Mouse (Mus musculus): Measurements from ENCODE around the gene Prickle4.

Prickle4 gene

DNA sequence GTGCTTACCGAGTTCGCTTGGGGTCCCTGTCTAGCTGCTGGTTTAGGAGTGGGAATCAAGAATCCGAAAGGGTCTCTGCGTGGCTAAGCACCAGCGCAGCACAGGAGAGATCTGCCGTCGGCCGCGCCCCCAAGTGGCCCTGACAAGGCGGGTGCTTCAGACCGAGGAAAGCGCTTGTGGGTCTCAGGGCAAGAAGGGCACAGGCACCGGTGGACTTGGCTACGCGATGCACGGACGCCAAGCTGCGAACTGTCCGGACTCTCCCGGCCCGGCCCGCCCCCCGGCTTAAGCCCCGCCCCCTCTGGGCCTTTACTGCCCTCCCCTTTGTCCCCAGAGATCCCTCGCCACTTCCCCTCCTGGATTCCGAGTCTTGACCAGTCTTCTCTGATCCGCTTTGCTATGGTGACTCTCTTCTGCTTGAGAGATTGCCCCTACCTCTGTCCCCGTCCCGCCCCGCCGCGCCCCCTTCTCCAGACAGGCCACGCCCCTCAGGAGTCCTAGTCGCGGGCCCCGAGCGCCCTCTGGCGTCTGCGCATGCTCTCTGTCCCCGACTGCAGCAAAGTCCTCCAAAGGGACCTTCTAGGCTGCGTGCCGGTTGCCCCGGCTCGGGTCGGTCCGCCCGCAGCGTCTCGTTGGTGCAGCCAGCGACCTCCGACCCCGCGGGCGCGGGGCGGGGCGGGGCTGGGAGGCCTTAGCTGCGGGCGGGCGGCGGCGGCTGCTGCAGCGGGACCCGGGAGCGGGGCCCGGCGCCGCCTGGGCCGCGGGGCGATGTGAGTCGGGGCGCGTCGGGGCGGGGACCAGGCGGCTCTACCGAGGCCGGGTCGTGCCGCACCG lies at the start of gene Prickle4:
Gene Prickle4 (minus strand): TSS at position 234 of the 834 bp plus-strand sequence.
- peak; percentile 89 to 93 for DNase-seq (ENCODE audit: low spot score in 2 of 2)

DNA sequence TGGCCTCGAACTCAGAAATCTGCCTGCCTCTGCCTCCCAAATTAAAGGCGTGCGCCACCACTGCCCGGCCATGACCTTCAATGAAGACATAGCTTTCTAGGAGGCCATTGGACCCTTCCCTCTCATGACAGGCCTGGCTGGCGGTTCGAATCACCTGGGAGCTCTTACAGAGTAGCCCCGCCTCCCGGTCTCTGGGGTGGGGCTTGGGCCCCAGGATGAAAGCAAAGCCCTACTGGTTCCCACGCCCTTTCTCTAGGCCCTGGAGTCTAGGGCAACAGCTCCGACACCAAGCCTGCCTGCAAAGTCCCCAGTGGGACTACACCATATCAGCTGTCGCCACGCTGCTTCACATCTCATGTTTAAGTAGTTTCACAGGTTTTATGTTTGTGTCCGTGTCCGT lies 49.5 kb upstream of the Prickle4 start:
- no peak for DNase-seq (ENCODE audit: low spot score in 2 of 2)

DNA sequence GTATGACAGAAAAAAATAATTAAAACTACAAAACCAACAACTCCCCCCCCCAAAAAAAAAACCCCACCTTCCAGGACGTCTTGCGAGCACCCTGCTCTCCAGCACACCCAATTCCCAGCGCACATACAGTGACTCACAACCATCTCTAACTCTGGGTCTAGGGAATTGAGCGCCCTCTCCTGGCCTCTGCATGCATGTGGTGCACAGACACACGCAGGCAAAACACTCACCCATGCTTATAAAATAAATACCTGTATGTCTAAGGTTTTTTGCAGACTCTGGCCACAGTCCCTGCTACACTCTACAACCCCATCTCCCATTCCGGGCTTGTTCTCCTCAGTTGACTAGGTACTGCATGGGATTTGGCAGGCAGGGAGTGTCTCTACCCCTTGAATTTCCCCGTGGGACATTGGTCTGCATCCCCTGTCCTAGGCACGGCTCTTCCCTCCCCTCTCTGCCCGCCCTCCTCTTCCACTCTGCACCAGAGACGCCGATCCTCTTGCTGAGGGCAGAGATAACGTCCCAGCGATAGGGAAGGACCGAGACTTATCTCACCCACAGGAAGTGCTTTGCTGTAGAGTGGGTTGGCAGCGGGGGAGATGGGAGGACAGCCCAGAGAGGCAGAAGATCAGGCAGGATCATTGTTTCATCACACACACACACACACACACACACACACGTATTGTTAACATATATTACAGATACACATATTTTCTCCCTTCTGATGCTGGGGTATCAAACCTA lies 48.6 kb upstream of the Prickle4 start:
- DNase-seq (ENCODE audit: low spot score in 2 of 2), result no peak

DNA sequence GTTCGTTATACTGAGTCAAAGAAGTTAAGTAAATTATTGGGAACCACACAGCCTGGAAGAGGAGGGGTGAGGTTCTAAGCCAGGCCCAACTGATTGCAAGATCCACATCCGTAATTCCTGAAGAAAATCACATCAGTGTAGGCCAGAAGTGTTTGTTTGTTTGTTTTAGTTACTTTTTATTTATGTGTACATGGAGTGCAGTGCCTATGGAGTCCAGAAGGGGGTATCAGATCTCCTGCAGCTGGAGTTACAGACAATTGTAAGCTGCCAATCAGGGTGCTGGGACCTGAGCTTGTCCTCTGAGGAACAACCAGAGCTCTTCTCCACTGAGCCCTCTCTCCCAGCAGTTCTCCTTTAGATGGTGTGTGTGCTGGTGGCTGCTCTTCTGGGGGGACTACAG lies 45.6 kb upstream of the Prickle4 start:
- DNase-seq (ENCODE audit: low spot score in 2 of 2), result no peak

DNA sequence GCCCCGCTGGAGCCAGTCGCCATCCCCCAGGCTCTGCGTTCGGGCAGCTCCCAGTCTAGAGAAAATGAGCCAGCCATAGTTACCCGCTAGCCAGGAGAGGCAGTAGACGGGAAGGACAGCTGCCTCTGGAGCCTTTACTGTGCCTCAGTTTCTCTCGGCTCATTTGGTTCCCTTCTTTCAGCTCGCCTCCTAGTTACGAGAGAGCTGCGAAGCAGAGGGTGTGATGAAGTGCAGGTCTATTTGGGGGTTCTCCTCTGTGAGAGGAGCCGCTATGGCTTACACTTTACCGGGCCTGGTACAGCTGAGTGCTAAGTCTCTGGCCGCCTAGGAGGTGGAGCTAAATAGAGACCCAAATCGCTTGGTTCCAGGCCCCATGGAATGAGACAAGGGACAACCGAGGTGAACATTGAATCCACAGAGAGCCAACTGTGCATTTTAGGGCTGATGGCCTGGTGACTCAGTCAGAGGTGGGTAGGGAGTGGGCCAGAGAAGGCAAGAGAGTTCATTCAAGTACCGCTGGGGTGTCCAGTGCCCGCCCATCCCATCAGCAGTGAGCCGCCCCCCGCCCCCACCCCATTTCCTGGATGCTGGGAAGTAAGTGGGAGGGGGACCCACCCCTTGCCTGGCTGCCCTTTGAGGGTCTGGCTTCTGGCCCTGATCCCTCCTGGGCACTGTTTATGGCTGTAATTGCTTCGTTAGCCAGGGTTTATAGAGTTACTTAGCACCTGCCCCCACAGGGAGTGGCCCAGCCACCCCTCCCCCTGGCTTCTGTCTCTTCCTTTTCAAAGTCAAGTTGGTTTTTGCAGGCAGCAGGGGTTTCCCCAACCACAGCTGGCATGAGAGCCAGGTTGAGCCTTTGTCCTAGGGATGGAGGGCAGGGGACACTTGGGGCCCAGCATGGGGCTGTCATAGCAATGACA lies 44.6 kb upstream of the Prickle4 start:
- DNase-seq (ENCODE audit: low spot score in 2 of 2), result no peak

DNA sequence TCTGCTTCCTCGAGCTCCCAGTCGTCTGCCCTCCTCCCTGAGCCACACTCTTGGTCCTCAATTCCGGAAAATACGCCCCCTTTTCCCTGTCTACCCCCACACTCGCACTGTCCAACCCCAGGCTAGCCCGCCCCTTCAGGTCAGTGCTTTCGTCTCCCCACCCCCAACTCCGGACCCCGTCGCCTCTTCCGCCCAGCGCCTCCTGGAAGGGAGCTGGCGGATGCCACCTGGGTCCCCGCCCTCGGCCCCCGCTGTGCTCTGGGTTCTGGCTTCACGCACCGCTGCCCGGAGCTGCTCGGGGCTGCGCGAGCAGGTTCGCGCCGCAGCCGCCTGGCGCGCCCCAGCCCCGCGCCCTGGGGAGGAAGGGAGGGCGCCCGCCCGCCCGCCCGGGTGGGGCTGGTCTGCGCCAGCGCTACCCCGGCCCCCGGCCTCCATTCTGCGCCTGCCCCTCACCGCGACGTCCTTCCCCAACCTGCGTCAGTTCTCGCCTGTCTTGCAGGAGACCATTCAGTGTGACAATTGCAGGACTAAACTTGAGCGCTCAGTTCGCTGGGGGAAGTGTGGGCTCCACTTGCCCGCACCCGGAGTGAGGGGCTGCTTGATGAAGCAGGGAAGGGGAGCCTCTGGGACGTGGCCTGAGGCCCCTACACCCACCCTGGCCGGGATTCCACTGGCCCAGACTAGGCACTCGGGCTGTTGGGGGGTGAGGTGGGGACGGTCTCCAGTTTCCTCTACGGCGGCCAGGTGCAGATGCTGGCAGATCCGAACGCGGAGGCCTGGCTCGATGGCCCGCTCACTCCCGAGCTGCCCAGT lies 43.7 kb upstream of the Prickle4 start:
- no peak for DNase-seq (ENCODE audit: low spot score in 2 of 2)

DNA sequence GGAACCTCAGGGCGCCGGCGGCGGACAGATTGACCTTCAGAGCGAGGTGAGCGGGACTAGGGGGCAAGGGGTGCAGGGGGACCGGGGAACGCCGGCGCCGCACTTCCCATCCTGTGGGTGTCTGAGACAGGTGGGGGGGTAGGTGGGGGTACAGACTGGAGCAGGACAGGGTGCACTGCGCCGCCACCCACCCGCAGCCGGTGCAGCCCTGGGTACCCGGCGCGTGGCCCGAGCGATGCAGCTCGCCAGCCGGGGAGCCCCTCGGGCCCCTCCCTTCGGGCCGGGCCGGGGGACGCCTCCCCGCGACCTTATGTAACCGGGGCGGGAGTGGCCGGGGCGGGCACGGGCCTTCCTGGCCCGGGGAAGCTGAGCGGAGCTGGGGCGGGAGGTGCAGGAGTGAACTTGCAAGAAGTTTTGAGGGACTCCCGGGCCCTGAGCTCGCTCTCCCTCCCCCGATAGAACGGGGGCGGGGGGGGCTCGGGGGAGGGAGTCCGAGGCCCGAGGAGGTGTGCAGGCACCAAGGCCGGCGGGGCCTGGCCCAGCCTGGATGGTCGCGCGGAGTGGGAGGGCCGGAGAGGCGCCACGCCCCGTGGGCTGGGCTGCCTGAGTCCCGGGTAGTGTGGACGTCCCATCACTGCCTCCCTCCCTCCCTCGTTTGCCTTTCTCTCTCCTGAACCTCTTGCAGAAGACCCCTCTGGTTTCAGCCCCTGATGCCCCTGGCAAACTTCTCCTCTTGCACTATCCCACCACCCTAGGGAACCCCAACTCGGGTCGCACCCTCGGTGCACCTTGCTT lies 42.9 kb upstream of the Prickle4 start:
- peak; percentile 71 to 79 for DNase-seq (ENCODE audit: low spot score in 2 of 2)

DNA sequence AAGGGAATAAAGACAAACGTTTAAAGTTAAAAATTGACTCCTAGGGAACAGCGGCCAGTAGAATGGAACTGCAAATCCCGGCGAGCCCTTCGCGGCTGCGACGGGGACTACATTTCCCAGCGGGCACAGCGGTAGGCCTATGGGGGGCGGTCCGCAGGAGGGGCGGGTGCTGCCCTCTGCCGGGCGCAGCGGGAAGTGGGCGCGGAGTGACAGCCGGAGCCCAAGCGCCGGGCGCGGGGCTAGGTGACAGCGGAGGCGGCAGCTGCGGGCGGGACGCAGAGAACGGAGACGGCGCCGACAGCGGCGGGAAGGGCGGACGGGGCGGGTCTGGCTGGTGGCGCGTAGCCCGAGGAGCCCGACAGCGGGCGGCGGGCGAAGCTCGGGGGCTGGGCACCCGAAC lies 42.3 kb upstream of the Prickle4 start, which contains the start of gene Tfeb:
Gene Tfeb (plus strand): TSS at position 175 of the 400 bp plus-strand sequence.
- DNase-seq (ENCODE audit: low spot score in 2 of 2), result peak; percentile 91 to 93

DNA sequence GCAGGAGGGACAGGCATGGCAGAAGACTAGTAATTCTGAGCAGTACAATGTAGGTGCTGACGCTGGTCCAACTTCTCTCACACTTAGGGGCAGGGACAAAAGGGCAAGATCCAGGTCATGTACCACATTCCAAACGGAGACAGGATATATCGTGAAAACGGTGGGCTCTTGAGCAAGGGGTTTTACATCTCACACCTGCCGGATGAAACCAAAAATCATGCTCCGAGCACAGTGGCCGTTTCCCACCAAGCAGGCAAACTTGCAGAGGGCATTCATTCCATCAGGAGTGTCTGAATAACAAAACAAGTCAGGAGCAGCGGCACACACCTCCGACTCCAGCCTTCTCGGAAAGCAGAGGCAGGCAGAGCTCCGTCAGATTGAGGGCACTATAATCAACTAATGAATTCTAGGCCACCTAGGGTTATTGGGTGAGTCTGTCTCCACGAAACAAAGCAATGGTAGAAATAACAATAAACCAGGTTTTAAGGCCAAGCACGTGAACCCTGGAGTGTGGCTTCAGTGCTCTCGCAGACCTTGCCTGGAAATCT lies 41.1 kb upstream of the Prickle4 start:
- DNase-seq (ENCODE audit: low spot score in 2 of 2), result no peak

DNA sequence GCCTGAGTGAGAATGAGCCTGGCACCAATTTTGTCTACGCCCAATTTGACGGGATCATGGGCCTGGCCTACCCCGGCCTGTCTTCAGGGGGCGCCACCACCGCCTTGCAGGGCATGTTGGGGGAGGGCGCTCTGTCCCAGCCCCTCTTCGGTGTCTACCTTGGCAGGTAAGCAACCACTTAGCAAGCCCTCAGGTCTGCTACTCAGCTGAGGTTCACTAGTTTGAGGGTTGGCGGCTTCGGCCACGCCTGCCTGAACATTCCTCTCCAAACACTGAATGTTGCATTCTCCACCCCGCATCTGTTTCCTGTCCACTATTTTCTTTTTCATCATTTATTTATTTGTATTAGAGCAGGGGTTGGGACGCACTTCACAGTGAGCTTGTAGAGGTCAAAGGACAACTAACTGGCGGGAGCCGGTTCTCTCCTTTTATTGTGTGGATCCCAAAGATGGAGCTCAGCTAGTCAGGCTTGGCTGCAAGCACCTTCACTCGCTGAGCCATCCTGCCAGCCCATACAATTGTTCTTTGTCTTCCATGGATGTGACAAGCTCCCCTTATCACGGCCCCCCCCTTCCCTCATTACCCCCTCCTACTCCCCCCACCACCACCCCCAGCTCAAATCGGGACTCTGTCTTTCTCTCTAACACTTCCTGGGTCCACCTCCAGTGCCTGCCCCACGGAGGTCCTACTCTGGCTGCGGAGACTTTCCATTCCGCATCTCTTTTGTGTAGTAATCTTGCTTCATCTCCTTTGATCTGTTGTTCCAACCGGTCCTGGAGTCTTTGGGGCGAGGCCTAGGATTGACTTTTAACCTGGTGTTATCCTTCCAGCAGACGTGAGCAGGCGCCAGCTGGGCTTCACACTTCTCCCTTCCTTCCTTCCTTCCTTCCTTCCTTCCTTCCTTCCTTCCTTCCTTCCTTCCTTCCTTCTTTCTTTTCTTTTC lies 36.4 kb upstream of the Prickle4 start:
- DNase-seq (ENCODE audit: low spot score in 2 of 2), result no peak

DNA sequence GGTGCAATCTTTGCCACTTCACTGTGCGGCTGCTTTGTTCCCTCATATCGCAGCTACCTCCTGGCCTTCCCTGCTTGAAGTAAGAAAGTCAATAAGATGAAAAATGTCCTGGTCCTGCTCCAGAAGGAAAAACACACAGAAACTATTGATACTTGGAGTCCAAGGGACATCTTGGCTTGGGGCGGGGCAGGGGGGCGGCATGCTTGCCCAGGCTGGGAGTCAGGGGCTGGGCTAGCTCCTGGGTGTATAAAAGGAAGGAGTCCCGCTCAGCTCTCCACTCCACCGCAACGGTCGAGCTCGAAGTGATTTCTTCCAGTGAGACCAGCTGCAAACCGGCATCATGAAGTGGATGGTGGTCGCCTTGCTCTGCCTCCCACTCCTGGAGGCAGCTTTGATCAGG lies 32.0 kb upstream of the Prickle4 start, which contains the start of gene Pgc:
Gene Pgc (plus strand): TSS at position 277 of the 400 bp plus-strand sequence.
- DNase-seq (ENCODE audit: low spot score in 2 of 2), result no peak

DNA sequence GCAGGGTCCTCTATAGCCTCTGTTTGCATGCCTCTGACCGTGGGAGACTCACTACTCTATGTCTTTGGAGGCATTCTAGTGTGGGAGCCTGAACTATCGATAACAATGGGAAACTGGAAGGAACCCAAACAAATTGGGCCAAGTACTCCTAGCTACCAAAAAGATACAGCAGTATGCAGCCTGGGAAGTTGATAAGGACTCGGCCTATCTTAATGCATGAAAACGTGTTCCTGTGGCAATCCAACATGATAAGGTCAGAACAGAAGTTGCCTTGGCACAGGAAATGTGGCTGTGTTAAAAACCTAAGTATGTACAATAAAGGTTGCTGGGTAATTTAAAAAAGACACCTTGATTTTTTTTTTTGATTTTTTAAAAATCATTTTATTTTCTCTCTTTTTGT lies 26.6 kb upstream of the Prickle4 start:
- no peak for DNase-seq (ENCODE audit: low spot score in 2 of 2)

DNA sequence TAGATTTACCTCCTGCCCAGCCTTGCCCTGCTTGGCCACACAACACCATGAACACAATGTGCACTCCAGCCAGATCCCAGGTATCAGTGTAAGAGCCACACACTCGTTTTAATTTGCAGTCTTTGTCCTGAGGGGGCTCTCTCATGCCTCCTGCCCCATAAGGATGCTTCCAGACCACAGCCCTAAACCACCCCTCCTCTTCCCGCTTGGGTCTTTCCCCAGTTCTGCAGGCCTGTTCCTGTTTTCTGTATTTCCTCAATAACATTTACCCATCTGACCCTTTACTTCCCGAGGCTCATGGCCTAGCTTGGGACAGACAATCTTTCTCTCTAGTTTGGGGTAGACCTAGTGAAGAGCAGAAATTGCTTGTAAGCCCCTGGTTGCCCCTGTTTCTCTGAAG lies 20.5 kb upstream of the Prickle4 start:
- no peak for DNase-seq (ENCODE audit: low spot score in 2 of 2)

DNA sequence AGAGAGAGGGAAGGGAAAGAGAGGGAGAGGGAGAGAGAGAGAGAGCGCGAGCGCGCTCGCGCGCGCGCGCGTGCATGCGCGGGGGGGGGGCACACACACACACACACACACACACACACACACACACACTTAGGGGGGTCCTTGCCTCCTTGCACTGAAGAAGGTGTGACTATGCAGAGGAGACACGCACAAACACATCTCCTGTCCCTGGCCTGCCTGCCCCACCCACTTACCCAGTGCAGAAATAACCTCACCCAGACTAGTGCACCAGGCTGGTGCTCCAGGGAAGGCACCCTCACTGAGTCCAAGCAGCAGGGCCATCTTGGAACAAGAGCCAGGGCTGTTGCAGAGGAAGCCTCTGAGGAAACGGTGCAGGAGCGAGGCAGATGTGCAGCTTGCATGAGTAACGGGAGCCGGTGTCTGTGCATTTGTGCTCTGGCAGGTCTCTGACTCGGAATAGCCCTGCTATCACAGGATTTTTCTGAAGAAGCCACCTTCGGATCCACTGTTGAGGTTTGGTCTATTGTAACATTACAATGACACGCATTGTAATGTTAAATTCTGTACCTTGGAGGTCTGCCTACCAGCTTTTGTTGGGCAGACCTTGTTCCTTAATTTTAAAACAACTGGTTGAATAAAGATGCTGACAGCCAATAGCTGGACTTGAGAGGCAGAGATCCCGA lies 18.5 kb upstream of the Prickle4 start:
- DNase-seq (ENCODE audit: low spot score in 2 of 2), result no peak

DNA sequence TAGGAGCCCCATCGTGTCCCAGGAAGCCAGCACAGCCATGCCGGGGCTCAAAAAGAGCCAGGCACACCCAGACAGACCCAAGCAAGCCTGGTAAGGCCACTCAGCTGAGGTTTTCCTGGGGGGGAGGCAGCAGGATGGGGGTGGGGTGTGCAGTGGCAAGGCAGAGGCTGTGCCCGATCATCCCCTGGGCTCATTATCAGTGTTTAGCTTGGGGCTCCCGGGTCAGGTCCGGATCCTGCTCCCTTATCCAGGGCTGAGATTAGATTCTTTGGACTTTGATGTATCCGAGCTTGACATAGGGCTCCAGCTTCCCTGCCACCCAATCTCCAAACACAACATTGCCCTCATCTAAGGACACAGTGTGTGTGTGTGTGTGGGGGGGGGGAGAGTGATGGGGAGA lies 17.3 kb upstream of the Prickle4 start:
- DNase-seq (ENCODE audit: low spot score in 2 of 2), result no peak

DNA sequence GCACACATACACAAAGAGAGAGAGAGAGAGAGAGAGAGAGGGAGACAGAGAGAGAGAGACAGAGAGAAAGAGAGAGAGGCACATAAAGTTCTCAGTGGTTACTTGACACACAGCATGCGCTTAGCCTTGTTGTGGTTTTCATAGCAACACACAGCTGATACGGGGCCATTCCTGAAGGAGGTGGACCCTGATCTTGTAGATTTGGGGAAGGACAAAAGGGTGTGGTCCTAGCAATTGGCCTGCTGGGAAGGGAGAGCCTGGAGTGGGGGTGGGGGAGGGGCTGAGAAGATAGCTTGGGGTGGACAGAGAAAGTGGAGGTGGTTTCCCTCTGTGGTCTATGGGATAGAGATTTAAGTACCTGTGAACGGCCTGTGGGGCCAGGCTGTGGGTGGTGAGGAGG lies 15.5 kb upstream of the Prickle4 start:
- DNase-seq (ENCODE audit: low spot score in 2 of 2), result no peak

DNA sequence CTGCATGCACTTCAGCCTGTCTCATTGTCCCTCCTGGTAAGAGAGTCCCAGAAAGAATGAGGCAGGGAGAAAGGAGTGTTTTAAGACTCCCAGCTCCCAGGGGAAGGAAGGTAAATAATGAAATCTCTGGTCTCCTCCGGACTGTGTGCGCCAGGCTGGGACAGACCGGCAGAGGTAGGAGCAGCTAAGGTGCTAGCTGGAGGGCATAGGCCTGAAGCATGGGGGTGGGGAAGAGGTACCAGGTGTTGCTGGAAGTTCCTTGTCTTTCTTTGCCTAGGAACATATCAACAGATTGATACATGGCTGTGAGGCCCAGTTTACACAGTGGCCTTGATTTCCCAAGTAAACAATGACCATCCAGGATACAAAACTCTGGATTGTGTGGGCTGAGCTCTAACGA lies 14.4 kb upstream of the Prickle4 start:
- DNase-seq (ENCODE audit: low spot score in 2 of 2), result no peak

DNA sequence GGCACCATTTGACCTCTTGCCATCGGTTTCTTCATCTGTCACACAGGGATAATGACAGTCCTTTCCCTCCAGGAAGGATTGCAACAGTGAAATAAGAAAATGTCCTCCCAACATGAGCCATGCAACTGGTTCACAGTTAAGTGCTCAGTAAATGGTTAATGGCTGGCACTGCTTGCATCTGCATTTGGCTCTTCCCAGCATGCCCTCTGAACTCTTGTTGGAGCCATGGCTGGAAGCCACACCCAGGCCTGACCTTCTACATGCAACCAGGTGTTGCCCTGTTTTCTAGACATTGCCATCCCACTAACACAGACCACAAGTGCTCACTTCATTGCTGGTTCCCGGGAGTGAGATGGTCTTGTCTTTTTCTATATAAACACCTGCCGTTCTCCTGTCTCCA lies 13.4 kb upstream of the Prickle4 start:
- no peak for DNase-seq (ENCODE audit: low spot score in 2 of 2)

Data from right cerebral cortex, postnatal 36 days (tissue).